Mouse (Mus musculus): Measurements from ENCODE around the gene Lrig3. TPM values are rescaled to one million over a fixed set of nuclear protein-coding genes. Genes with fewer than 3 reads are reported as not detected.

Lrig3 gene
- polyA plus RNA-seq, 1 experiment = 8.0 TPM

DNA sequence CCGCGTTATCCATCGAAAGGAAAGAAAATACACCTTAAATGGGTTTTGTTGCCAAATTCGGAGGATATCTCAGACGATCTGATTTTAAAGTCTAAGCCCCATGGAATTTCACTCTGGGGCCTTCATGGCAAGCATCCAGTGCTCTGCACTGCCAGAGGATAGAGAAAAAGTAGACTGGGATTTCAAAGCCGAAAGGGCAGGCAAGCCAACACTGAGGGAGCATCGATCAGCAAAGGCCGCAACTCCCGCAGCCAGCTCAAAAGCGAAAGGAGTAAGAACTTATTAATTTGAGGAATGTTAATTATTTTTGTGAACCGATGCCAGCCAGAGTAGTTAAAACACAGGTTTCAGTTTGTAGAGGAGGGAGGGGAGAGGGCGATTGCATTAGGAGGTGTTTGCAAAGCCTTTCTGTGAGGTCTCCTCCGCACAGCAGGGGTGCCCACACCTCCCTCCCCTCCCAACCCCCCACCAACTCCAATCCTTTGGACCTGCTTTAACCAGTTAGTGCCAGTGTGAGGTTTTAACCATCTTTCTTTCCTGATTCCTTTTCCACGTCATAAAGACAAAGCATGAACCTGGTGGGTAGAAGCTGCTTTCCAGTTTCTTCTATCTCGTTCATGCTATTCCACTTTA lies 17.0 kb upstream of the Lrig3 start:
- H3ac ChIP-seq (ENCODE audit: control insufficient read depth, insufficient read length) = no peak overlapping the region
- H3K4me3 ChIP-seq = no peak overlapping the region
- H3K79me2 ChIP-seq (ENCODE audit: control insufficient read depth, insufficient read depth) = no peaks in the 10 kb centered on the region
- no peaks in the 10 kb centered on the region for H3K36me3 ChIP-seq (ENCODE audit: control insufficient read depth, insufficient read depth)
- peak overlapping the region; percentile 9 for H3K4me2 ChIP-seq (ENCODE audit: low read depth)
- no peaks in the 10 kb centered on the region for H3K27me3 ChIP-seq (ENCODE audit: control insufficient read depth, insufficient read depth, insufficient read length)
- TF ChIP-seq MYOG (IDR thresholded peaks at IDR 0.05; ENCODE audit: control insufficient read depth in 1 of 3, insufficient read depth in 1 of 3, insufficient read length in 2 of 3, low read depth in 2 of 3) (no peak), POLR2AphosphoS2 (IDR thresholded peaks at IDR 0.05; ENCODE audit: insufficient read length, low read depth) (no peak), USF1 (IDR thresholded peaks at IDR 0.05; ENCODE audit: low read depth) (no peak), TCF12 (IDR thresholded peaks at IDR 0.05; ENCODE audit: insufficient read depth, poor library complexity, severe bottlenecking) (no peak), POLR2A (IDR thresholded peaks at IDR 0.05; ENCODE audit: insufficient read length, low read depth) (no peak), E2F4 (IDR thresholded peaks at IDR 0.05; ENCODE audit: insufficient read depth) (no peak), CEBPB (IDR thresholded peaks at IDR 0.05; ENCODE audit: insufficient read depth, poor library complexity, severe bottlenecking) (no peak), MAX (IDR thresholded peaks at IDR 0.05; ENCODE audit: low read depth) (no peak), SRF (IDR thresholded peaks at IDR 0.05; ENCODE audit: control insufficient read depth, insufficient read length, low read depth) (no peak), REST (IDR thresholded peaks at IDR 0.05; ENCODE audit: insufficient read depth, insufficient read length) (no peak), TCF3 (IDR thresholded peaks at IDR 0.05; ENCODE audit: insufficient read length, low read depth) (no peak), MYOD1 (IDR thresholded peaks at IDR 0.05; ENCODE audit: control insufficient read depth in 1 of 3, insufficient read length in 2 of 3, low read depth in 2 of 3) (no peak)

- H3K4me2 ChIP-seq (ENCODE audit: low read depth) = no peak overlapping the region
- no peak overlapping the region for H3ac ChIP-seq (ENCODE audit: control insufficient read depth, insufficient read length)
- H3K4me3 ChIP-seq = no peak overlapping the region
- no peaks in the 10 kb centered on the region for H3K79me2 ChIP-seq (ENCODE audit: control insufficient read depth, insufficient read depth)
- TF ChIP-seq SRF (IDR thresholded peaks at IDR 0.05; ENCODE audit: control insufficient read depth, insufficient read length, low read depth) = no peak
- no peak for TF ChIP-seq REST (IDR thresholded peaks at IDR 0.05; ENCODE audit: insufficient read depth, insufficient read length)
- TF ChIP-seq TCF12 (IDR thresholded peaks at IDR 0.05; ENCODE audit: insufficient read depth, poor library complexity, severe bottlenecking) = no peak
- TF ChIP-seq MAX (IDR thresholded peaks at IDR 0.05; ENCODE audit: low read depth) = no peak
- no peak for TF ChIP-seq POLR2AphosphoS2 (IDR thresholded peaks at IDR 0.05; ENCODE audit: insufficient read length, low read depth)
- no peak for TF ChIP-seq E2F4 (IDR thresholded peaks at IDR 0.05; ENCODE audit: insufficient read depth)
- TF ChIP-seq MYOG (IDR thresholded peaks at IDR 0.05; ENCODE audit: control insufficient read depth in 1 of 3, insufficient read depth in 1 of 3, insufficient read length in 2 of 3, low read depth in 2 of 3) = no peak
- no peak for TF ChIP-seq MYOD1 (IDR thresholded peaks at IDR 0.05; ENCODE audit: control insufficient read depth in 1 of 3, insufficient read length in 2 of 3, low read depth in 2 of 3)
- TF ChIP-seq TCF3 (IDR thresholded peaks at IDR 0.05; ENCODE audit: insufficient read length, low read depth) = no peak
- TF ChIP-seq CEBPB (IDR thresholded peaks at IDR 0.05; ENCODE audit: insufficient read depth, poor library complexity, severe bottlenecking) = no peak
- TF ChIP-seq USF1 (IDR thresholded peaks at IDR 0.05; ENCODE audit: low read depth) = no peak
- TF ChIP-seq POLR2A (IDR thresholded peaks at IDR 0.05; ENCODE audit: insufficient read length, low read depth) = no peak
- no peaks in the 10 kb centered on the region for H3K36me3 ChIP-seq (ENCODE audit: control insufficient read depth, insufficient read depth)
- H3K27me3 ChIP-seq (ENCODE audit: control insufficient read depth, insufficient read depth, insufficient read length) = no peaks in the 10 kb centered on the region
Measured at GRCm38 (mm10) chr10:125951633-125952032, 14.3 kb upstream of the Lrig3 start.

DNA sequence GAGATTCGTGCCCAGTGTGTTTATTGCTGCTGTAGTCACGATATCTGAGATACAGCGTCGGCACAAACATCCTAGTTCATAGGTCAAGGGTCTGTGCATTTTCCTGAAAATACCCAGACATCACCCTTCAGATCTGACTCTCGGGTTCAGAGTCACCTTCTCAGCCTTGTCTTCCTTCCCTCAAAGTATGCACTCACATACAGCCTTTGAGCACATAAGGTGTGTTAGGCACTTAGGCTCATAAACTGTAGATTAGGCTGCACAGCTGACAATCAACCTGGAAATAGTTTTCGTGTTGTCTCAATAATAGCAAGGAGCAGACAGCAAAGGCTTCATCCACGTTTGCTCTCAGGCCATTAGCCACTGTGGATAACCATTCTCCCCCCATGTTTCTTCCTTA lies 11.6 kb upstream of the Lrig3 start:
- no peak for TF ChIP-seq MAX (IDR thresholded peaks at IDR 0.05; ENCODE audit: low read depth)
- TF ChIP-seq TCF12 (IDR thresholded peaks at IDR 0.05; ENCODE audit: insufficient read depth, poor library complexity, severe bottlenecking) = no peak
- TF ChIP-seq POLR2AphosphoS2 (IDR thresholded peaks at IDR 0.05; ENCODE audit: insufficient read length, low read depth) = no peak
- no peak for TF ChIP-seq E2F4 (IDR thresholded peaks at IDR 0.05; ENCODE audit: insufficient read depth)
- TF ChIP-seq TCF3 (IDR thresholded peaks at IDR 0.05; ENCODE audit: insufficient read length, low read depth) = no peak
- no peak for TF ChIP-seq REST (IDR thresholded peaks at IDR 0.05; ENCODE audit: insufficient read depth, insufficient read length)
- TF ChIP-seq USF1 (IDR thresholded peaks at IDR 0.05; ENCODE audit: low read depth) = no peak
- no peak for TF ChIP-seq MYOG (IDR thresholded peaks at IDR 0.05; ENCODE audit: control insufficient read depth in 1 of 3, insufficient read depth in 1 of 3, insufficient read length in 2 of 3, low read depth in 2 of 3)
- no peak for TF ChIP-seq CEBPB (IDR thresholded peaks at IDR 0.05; ENCODE audit: insufficient read depth, poor library complexity, severe bottlenecking)
- TF ChIP-seq MYOD1 (IDR thresholded peaks at IDR 0.05; ENCODE audit: control insufficient read depth in 1 of 3, insufficient read length in 2 of 3, low read depth in 2 of 3) = no peak
- TF ChIP-seq SRF (IDR thresholded peaks at IDR 0.05; ENCODE audit: control insufficient read depth, insufficient read length, low read depth) = no peak
- no peak for TF ChIP-seq POLR2A (IDR thresholded peaks at IDR 0.05; ENCODE audit: insufficient read length, low read depth)
- Histone ChIP-seq H3K27me3 (ENCODE audit: control insufficient read depth, insufficient read depth, insufficient read length) (no peaks in the 10 kb centered on the region), H3K79me2 (ENCODE audit: control insufficient read depth, insufficient read depth) (no peaks in the 10 kb centered on the region), H3ac (ENCODE audit: control insufficient read depth, insufficient read length) (no peak overlapping the region), H3K36me3 (ENCODE audit: control insufficient read depth, insufficient read depth) (no peaks in the 10 kb centered on the region), H3K4me2 (ENCODE audit: low read depth) (no peak overlapping the region), H3K4me3 (no peak overlapping the region)

- Histone ChIP-seq H3K79me2 (ENCODE audit: control insufficient read depth, insufficient read depth) (no peaks in the 10 kb centered on the region), H3ac (ENCODE audit: control insufficient read depth, insufficient read length) (no peak overlapping the region), H3K27me3 (ENCODE audit: control insufficient read depth, insufficient read depth, insufficient read length) (no peaks in the 10 kb centered on the region), H3K4me2 (ENCODE audit: low read depth) (no peak overlapping the region), H3K4me3 (no peak overlapping the region), H3K36me3 (ENCODE audit: control insufficient read depth, insufficient read depth) (no peaks in the 10 kb centered on the region)
- TF ChIP-seq MAX (IDR thresholded peaks at IDR 0.05; ENCODE audit: low read depth) (no peak), POLR2AphosphoS2 (IDR thresholded peaks at IDR 0.05; ENCODE audit: insufficient read length, low read depth) (no peak), CEBPB (IDR thresholded peaks at IDR 0.05; ENCODE audit: insufficient read depth, poor library complexity, severe bottlenecking) (no peak), MYOD1 (IDR thresholded peaks at IDR 0.05; ENCODE audit: control insufficient read depth in 1 of 3, insufficient read length in 2 of 3, low read depth in 2 of 3) (no peak), E2F4 (IDR thresholded peaks at IDR 0.05; ENCODE audit: insufficient read depth) (no peak), MYOG (IDR thresholded peaks at IDR 0.05; ENCODE audit: control insufficient read depth in 1 of 3, insufficient read depth in 1 of 3, insufficient read length in 2 of 3, low read depth in 2 of 3) (no peak), REST (IDR thresholded peaks at IDR 0.05; ENCODE audit: insufficient read depth, insufficient read length) (no peak), TCF12 (IDR thresholded peaks at IDR 0.05; ENCODE audit: insufficient read depth, poor library complexity, severe bottlenecking) (no peak), USF1 (IDR thresholded peaks at IDR 0.05; ENCODE audit: low read depth) (no peak), TCF3 (IDR thresholded peaks at IDR 0.05; ENCODE audit: insufficient read length, low read depth) (no peak), SRF (IDR thresholded peaks at IDR 0.05; ENCODE audit: control insufficient read depth, insufficient read length, low read depth) (no peak), POLR2A (IDR thresholded peaks at IDR 0.05; ENCODE audit: insufficient read length, low read depth) (no peak)
Measured at GRCm38 (mm10) chr10:125954747-125955530, 11.0 kb upstream of the Lrig3 start.

All from myocyte (in vitro differentiated cells).